Mouse (Mus musculus) c-Kit-positive CD71-positive TER-119-negative erythroid progenitor cells, embryonic 14.5 days (primary cell): ENCODE results near the gene Cdkl5.

ENCODE experiments used
- DNase-seq: peaks from one replicate; pipeline ENCODE4 v3.0.0-alpha.2; 2013; ENCODE audit warnings: low read depth

Gene Cdkl5

DNA sequence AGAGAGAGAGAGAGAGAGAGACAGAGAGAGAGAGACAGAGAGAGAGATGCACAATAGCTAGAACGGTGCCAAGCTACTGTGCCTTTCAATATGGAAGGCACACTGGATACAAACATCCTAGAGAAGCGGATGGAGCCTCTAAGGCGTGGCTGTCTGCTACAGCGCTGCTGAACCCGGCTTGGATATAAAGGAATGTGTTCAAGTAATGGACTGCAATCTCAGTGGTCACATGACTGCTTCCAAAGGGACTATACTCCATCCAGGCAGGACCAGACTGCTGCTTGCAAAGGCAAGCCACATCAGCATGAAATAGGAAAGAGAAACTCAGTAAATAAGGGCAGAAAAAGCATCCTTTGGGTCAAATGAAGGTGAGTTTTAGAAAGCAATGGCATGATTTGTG, 258.9 kb downstream of the Cdkl5 start, which contains the start of gene Ppef1:
Gene Ppef1, minus strand, starts transcription at position 116 of the 400 bp plus-strand sequence.
- DNase-seq = no peak
